ENCODE assay signal across 12 mouse cellular contexts in the genomic region with DNA sequence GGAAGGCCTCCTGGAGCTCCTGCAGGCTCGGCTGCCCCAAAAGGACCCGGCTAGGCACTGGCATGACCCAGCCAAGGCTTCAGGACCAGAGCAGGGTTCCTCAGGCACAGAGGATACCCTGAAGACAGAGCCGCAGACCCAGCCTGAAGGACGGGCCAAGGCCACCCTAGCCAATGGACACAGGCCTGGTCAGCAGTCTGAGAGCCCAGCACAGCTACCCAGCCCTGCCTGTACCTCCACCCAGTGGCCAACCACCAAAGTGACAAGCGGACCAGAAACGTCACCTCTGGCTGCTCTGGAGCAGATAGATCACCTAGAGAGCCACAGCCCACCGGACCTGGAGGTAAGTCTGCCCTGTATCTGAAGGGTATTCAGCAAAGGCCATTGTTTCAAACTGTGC. TPM values are rescaled to one million over a fixed set of nuclear protein-coding genes. Genes with fewer than 3 reads are reported as not detected.
DNase-seq lines count a peak whose midpoint lies in the region; TF ChIP-seq lines count a peak whose summit lies in the region.
"Had no signal": no experiment of that assay in that cellular context is flagged by ENCODE, and none has a peak within 500 bp of the region (broad histone marks: within the 10 kb centered on the region; RNA-seq: fewer than 3 reads in every experiment).

No protein-coding gene starts in this region.

- peak; percentile 60 for DNase-seq in gastrocnemius, postnatal 14 days
- DNase-seq in gastrocnemius, adult 8-10 months (ENCODE audit: low spot score in 2 of 2), result no peak
- DNase-seq in layer of hippocampus, adult 2 months (ENCODE audit: low spot score in 2 of 2), result no peak
- DNase-seq in layer of hippocampus, postnatal 14 days (ENCODE audit: low spot score in 2 of 2), result no peak
- peak; percentile 75 for DNase-seq in adrenal gland, postnatal 10 days
- DNase-seq in frontal cortex, adult 2 months (ENCODE audit: extremely low spot score in 1 of 2, low spot score in 1 of 2), result no peak
- DNase-seq in left cerebral cortex, adult 9 months (ENCODE audit: low spot score in 2 of 2), result no peak
- DNase-seq: thymus, postnatal 4 days had no signal

- TF ChIP-seq CTCF in layer of hippocampus, adult 2 months (conservative IDR thresholded peaks at IDR 0.05), result peak; percentile 66
- TF ChIP-seq CTCF in C2C12 (IDR thresholded peaks at IDR 0.05; ENCODE audit: control insufficient read depth, insufficient read depth, insufficient read length), result peak; percentile 59

- intact Hi-C loops in gastrocnemius, postnatal 14 days (cut with DNase I; ENCODE audit: low total_unique reads), result no loop called here

- H3K4me3 ChIP-seq in layer of hippocampus, adult 2 months, result no peak overlapping the region
- H3K4me3 ChIP-seq in C2C12 (ENCODE audit: insufficient read depth, poor library complexity, severe bottlenecking), result no peak overlapping the region
- H3K4me3 ChIP-seq: embryonic facial prominence, embryonic 15.5 days; intestine, embryonic 15.5 days; limb, embryonic 15.5 days had no signal

- H3K27ac ChIP-seq in layer of hippocampus, adult 2 months, result no peak overlapping the region
- H3K27ac ChIP-seq: embryonic facial prominence, embryonic 15.5 days; intestine, embryonic 15.5 days; limb, embryonic 15.5 days had no signal

- no peaks in the 10 kb centered on the region for H3K79me2 ChIP-seq in C2C12 (ENCODE audit: control insufficient read depth, insufficient read depth)

- no peaks in the 10 kb centered on the region for H3K36me3 ChIP-seq in C2C12 (ENCODE audit: control insufficient read depth, insufficient read depth)
- H3K36me3 ChIP-seq: embryonic facial prominence, embryonic 15.5 days; intestine, embryonic 15.5 days; limb, embryonic 15.5 days had no signal

- no peak overlapping the region for H3ac ChIP-seq in C2C12 (ENCODE audit: control insufficient read depth, insufficient read length, low read depth)

- H3K27me3 ChIP-seq in C2C12 (ENCODE audit: control insufficient read depth, insufficient read depth, insufficient read length), result peaks cover 88% of the 10 kb centered on the region
- H3K27me3 ChIP-seq: embryonic facial prominence, embryonic 15.5 days; intestine, embryonic 15.5 days; limb, embryonic 15.5 days had no signal

- no peaks in the 10 kb centered on the region for H3K79me3 ChIP-seq in C2C12 (ENCODE audit: low read depth)

TF ChIP-seq in C2C12, 6 proteins besides CTCF, POLR2A, EP300 and RAD21:
- no peak for TF ChIP-seq FOSL1 (IDR thresholded peaks at IDR 0.05; ENCODE audit: insufficient read depth, low read length, poor library complexity, severe bottlenecking)
- no peak for TF ChIP-seq USF1 (IDR thresholded peaks at IDR 0.05; ENCODE audit: low read depth)
- TF ChIP-seq MYOG (IDR thresholded peaks at IDR 0.05; ENCODE audit: control insufficient read depth, extremely low read depth, insufficient read length), result no peak
- no peak for TF ChIP-seq CEBPB (IDR thresholded peaks at IDR 0.05; ENCODE audit: low read depth)
- TF ChIP-seq MAX (IDR thresholded peaks at IDR 0.05), result no peak
- TF ChIP-seq MYOD1 (IDR thresholded peaks at IDR 0.05; ENCODE audit: control insufficient read depth, insufficient read length, low read depth), result no peak

RNA-seq across cellular contexts. Expression of gene Triobp, which starts 26.4 kb away (rescaled TPM):
- 10 to 100 TPM; 57.9 to 80.0 TPM for total RNA-seq in gastrocnemius, postnatal 14 days (2021)
- 10 to 100 TPM; 38.3 to 69.6 (median 41.9) TPM for total RNA-seq in gastrocnemius, adult 8-10 months (2022)
- total RNA-seq in layer of hippocampus, adult 2 months (2021), result 10 to 100 TPM; 10.0 to 13.4 TPM
- total RNA-seq in layer of hippocampus, postnatal 14 days (2021), result 10 to 100 TPM; 19.3 to 21.1 TPM
- polyA plus RNA-seq in C2C12 (2012; fragmentation: generic; extraction: Trizol), result 35.7 TPM
- total RNA-seq in adrenal gland, postnatal 10 days (2021), result 10 to 100 TPM; 87.8 to 88.2 TPM
- polyA plus RNA-seq in frontal cortex, adult 2 months (2012; rRNA removed), result 11.7 and 13.9 TPM in 2 replicates

RNA-seq across cellular contexts. Expression of gene Nol12, which starts 39.2 kb away (rescaled TPM):
- total RNA-seq in gastrocnemius, postnatal 14 days (2021), result 10 to 100 TPM; 28.3 to 30.3 TPM
- total RNA-seq in gastrocnemius, adult 8-10 months (2022), result 10 to 100 TPM; 24.0 to 31.2 (median 28.1) TPM
- 10 to 100 TPM; 41.4 to 41.8 TPM for total RNA-seq in layer of hippocampus, adult 2 months (2021)
- total RNA-seq in layer of hippocampus, postnatal 14 days (2021), result 10 to 100 TPM; 35.9 to 36.1 TPM
- polyA plus RNA-seq in C2C12 (2012; fragmentation: generic; extraction: Trizol), result 108 TPM
- 10 to 100 TPM; 34.4 to 35.2 TPM for total RNA-seq in adrenal gland, postnatal 10 days (2021)
- 35.8 and 37.4 TPM in 2 replicates for polyA plus RNA-seq in frontal cortex, adult 2 months (2012; rRNA removed)

RNA-seq across cellular contexts. Expression of gene Lgals1, which starts 47.4 kb away (rescaled TPM):
- 100 to 1,000 TPM; 398 to 459 TPM for total RNA-seq in gastrocnemius, postnatal 14 days (2021)
- 100 to 1,000 TPM; 214 to 406 (median 281) TPM for total RNA-seq in gastrocnemius, adult 8-10 months (2022)
- total RNA-seq in layer of hippocampus, adult 2 months (2021), result 10 to 100 TPM; 18.9 to 20.2 TPM
- total RNA-seq in layer of hippocampus, postnatal 14 days (2021), result 10 to 100 TPM; 15.3 to 27.0 TPM
- polyA plus RNA-seq in C2C12 (2012; fragmentation: generic; extraction: Trizol), result 18,755 TPM
- total RNA-seq in adrenal gland, postnatal 10 days (2021), result 100 to 1,000 TPM; 601 to 606 TPM
- 48.2 and 56.0 TPM in 2 replicates for polyA plus RNA-seq in frontal cortex, adult 2 months (2012; rRNA removed)

RNA-seq across cellular contexts. Expression of gene H1f0, which starts 54.3 kb away (rescaled TPM):
- 100 to 1,000 TPM; 129 to 164 TPM for total RNA-seq in gastrocnemius, postnatal 14 days (2021)
- total RNA-seq in gastrocnemius, adult 8-10 months (2022), result 100 to 1,000 TPM in 1 of 4 experiments, 10 to 100 TPM in 3; 84.7 to 103 (median 92.1) TPM
- 10 to 100 TPM; 86.3 to 89.0 TPM for total RNA-seq in layer of hippocampus, adult 2 months (2021)
- total RNA-seq in layer of hippocampus, postnatal 14 days (2021), result 10 to 100 TPM; 88.8 to 94.3 TPM
- polyA plus RNA-seq in C2C12 (2012; fragmentation: generic; extraction: Trizol), result 111 TPM
- total RNA-seq in adrenal gland, postnatal 10 days (2021), result 100 to 1,000 TPM; 195 to 222 TPM
- polyA plus RNA-seq in frontal cortex, adult 2 months (2012; rRNA removed), result 109 and 112 TPM in 2 replicates

Comparison
In these comparisons a context has a peak if more than half of its experiments do, and no peak if none do; other contexts are left out.
1. DNase-seq: peak in gastrocnemius, postnatal 14 days (single experiment) and adrenal gland, postnatal 10 days (single experiment); none in gastrocnemius, adult 8-10 months (0 of 2), layer of hippocampus, adult 2 months (0 of 2), layer of hippocampus, postnatal 14 days (0 of 2), frontal cortex, adult 2 months (0 of 2) and left cerebral cortex, adult 9 months (0 of 2).
2. RNA of gene Lgals1, which starts 47.4 kb away (total RNA-seq): 601 to 606 TPM in adrenal gland, postnatal 10 days, 398 to 459 TPM in gastrocnemius, postnatal 14 days and 214 to 406 TPM in gastrocnemius, adult 8-10 months; 15.3 to 27.0 TPM in layer of hippocampus, postnatal 14 days and 18.9 to 20.2 TPM in layer of hippocampus, adult 2 months; every median in the first group is over 4 times any median in the second.